Mouse (Mus musculus) spleen, adult 2 months (tissue): ENCODE results near the gene Cnksr3.

ENCODE experiments used
- CTCF ChIP-seq: fragments of 200-500 bp; IDR thresholded peaks from 2 replicates; pipeline ENCODE4 v1.5.1; 2011; ENCODE audit warnings: mild to moderate bottlenecking, inconsistent platforms; ENCODE audit not compliant: insufficient read depth, insufficient read length, insufficient replicate concordance; ENCODE audit errors: extremely low read depth
- POLR2A ChIP-seq: fragments of 200-500 bp; IDR thresholded peaks from 2 replicates; pipeline ENCODE4 v1.6.1; 2011; ENCODE audit warnings: low read depth, low read length, inconsistent platforms

DNA sequence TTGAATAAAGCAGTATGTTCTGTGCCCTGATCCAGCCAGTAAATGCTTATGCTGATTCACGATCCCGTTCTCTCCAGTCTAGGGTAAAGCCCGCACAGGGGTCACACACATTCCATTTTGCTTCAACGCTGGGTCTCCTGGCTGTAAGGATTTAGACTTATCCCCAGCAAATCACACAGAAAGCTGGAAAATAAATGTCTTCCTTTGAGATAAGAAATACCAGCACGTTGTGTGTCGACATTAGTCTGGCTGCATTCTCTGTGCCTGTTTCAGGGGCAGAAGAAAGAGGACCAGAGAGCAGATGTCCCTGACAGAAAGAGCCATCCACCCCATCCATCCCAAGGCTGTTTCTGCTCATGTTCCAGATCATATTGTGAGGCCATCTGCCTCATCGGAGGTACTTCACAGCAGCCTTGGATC, 134.6 kb downstream of the Cnksr3 start:
- no peak for TF ChIP-seq POLR2A
- no peak for TF ChIP-seq CTCF
